Mouse (Mus musculus): ENCODE measurements around the gene Eef1g.

- TF ChIP-seq CTCF (IDR thresholded peaks at IDR 0.05): no peak
- no peak for TF ChIP-seq POLR2A (IDR thresholded peaks at IDR 0.05; ENCODE audit: insufficient read depth, low read depth, low read length)
- TF ChIP-seq EP300 (IDR thresholded peaks at IDR 0.05; ENCODE audit: insufficient read depth, low read depth, low read length): 0 out of 2 replicates have a peak, but pooled peaks have one; percentile 6
Measured at GRCm38 (mm10) chr19:8988346-8989065, 21.7 kb downstream of the Eef1g start.

Measured in heart, adult 2 months (tissue).